Mouse (Mus musculus) lung, adult 18-20 months (tissue): ENCODE data around the gene Olfr1484.
"Not testable (repeated sequence)": the region's sequence is repeated elsewhere in the genome, so short reads cannot be mapped to it uniquely, and the experiment has no call there.

Experiments used
- DNase-seq, 2 experiments: peaks; one replicate each; pipeline ENCODE4 v3.0.0; 2022; ENCODE audit warnings: mixed read lengths in 2 of 2

Olfr1484 gene

GRCm38 (mm10) chr19:13583211-13583610 is at the start of gene Olfr1484:
Gene Olfr1484, plus strand, starts transcription at chr19:13583511.
- no peak for DNase-seq

DNA sequence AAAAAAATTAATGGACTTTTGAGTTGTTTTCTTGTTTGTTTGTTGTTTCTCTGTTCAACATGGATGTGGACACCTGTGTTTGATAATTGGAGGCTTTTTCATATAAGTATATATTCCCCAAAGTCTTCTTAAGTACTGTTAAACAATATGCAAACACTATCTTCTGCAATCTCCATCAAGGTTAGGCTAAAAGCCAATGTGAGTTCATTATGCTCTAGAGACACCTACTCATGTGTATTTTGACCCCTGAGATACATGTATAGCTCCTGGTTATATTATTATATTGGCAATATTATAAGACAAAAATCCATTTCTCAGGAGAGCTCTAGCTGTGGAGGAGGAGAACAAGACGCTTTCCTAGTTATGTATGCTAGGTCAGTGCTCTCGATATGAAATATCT is 33.8 kb downstream of the Olfr1484 start, which contains the start of gene Olfr1487:
TSS of gene Olfr1487 (plus strand) at position 301 of the 400 bp plus-strand sequence.
- not testable (repeated sequence) for DNase-seq

- DNase-seq, result no peak
Observed at GRCm38 (mm10) chr19:13631321-13631720, 48.0 kb downstream of the Olfr1484 start, which contains the start of gene Olfr1489. Gene Olfr1489, plus strand, starts transcription at chr19:13631621.
